Mouse (Mus musculus): ENCODE results near the gene Acsl6.

DNA sequence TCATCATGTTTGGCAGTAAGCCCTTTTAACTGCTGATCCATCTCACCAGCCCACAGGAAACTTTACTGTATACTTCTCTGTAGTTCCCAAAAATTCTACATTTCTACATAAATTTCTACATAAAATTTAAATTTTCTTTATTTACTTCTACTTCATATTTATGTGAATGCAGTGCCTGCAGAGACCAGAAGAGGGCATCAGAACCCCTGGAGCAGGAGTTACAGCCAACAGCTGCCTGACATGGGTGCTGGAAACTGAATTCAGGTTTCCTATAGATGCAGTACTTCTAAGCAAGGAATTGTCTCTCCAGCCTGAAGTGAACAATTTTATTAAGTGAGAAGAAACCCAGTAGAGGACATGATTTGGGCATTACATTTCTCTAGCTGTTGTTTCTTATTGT is 4.8 kb upstream of the Acsl6 start:
- TF ChIP-seq CTCF (IDR thresholded peaks at IDR 0.05; ENCODE audit: low read depth, low read length) (no peak), POLR2A (IDR thresholded peaks at IDR 0.05; ENCODE audit: borderline replicate concordance, low read depth, low read length) (no peak)

All from bone marrow macrophage, adult 2 months (primary cell).